Mouse (Mus musculus): Measurements from ENCODE around the gene Zfp691. TPM values are rescaled to one million over a fixed set of nuclear protein-coding genes. Genes with fewer than 3 reads are reported as not detected.
A peak's percentile ranks its signal among the peaks of the same experiment; 100 is the strongest.

Zfp691 gene
- polyA plus RNA-seq, 1 experiment from 2014 or later: 8.1 TPM

- H3K9me3 ChIP-seq (replicated peaks): no peaks in the 10 kb centered on the region
- no peak within 1 kb of the TSS for H3K4me3 ChIP-seq (replicated peaks)
- H3K9ac ChIP-seq: no peak within 1 kb of the TSS
- WGBS: 68% methylated on average over 6 of the region's 6 CpGs
- H3K27ac ChIP-seq (replicated peaks): no peak within 1 kb of the TSS
- H3K4me2 ChIP-seq (replicated peaks): no peak within 1 kb of the TSS
- no peaks in the 10 kb centered on the region for H3K36me3 ChIP-seq
- H3K27me3 ChIP-seq: 0 out of 2 replicates have a peak, but pooled peaks cover 3% of the 10 kb centered on the region
- no peak for ATAC-seq (ENCODE audit: insufficient number of reproducible peaks, low FRiP score, low TSS enrichment, low read depth)
- no peaks in the 10 kb centered on the region for H3K4me1 ChIP-seq
Measured at GRCm38 (mm10) chr4:119189864-119190263, 15.9 kb upstream of the Zfp691 start, which contains the start of gene Ermap. Ermap (minus strand) TSS chr4:119190011.

DNA sequence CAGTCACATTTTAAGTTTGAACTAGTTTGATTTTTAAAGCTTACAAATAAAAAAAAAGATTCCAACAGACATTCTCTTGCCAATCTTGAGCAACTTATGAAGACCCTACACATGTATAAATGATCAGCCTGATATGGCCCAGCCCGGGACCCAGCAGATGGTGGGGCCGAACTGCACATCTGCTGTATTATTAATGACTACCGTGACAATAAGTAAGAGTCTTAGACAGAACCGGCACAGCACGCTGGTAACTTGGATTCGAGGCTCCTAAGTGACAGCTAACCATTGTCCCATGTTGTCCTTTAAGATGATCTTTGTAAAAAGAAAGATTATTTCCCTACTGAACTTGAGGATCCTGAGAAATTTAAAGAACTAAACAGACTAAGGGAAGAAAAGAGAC is 15.4 kb upstream of the Zfp691 start:
- H3K9me3 ChIP-seq (replicated peaks): no peaks in the 10 kb centered on the region
- H3K4me2 ChIP-seq (replicated peaks): no peak overlapping the region
- no peak overlapping the region for H3K27ac ChIP-seq (replicated peaks)
- H3K4me3 ChIP-seq (replicated peaks): no peak overlapping the region
- ATAC-seq (ENCODE audit: insufficient number of reproducible peaks, low FRiP score, low TSS enrichment, low read depth): no peak
- 76% methylated on average over 6 of the region's 6 CpGs for WGBS
- H3K4me1 ChIP-seq: no peaks in the 10 kb centered on the region
- no peak overlapping the region for H3K9ac ChIP-seq
- H3K36me3 ChIP-seq: no peaks in the 10 kb centered on the region
- 0 out of 2 replicates have a peak, but pooled peaks cover 3% of the 10 kb centered on the region for H3K27me3 ChIP-seq

DNA sequence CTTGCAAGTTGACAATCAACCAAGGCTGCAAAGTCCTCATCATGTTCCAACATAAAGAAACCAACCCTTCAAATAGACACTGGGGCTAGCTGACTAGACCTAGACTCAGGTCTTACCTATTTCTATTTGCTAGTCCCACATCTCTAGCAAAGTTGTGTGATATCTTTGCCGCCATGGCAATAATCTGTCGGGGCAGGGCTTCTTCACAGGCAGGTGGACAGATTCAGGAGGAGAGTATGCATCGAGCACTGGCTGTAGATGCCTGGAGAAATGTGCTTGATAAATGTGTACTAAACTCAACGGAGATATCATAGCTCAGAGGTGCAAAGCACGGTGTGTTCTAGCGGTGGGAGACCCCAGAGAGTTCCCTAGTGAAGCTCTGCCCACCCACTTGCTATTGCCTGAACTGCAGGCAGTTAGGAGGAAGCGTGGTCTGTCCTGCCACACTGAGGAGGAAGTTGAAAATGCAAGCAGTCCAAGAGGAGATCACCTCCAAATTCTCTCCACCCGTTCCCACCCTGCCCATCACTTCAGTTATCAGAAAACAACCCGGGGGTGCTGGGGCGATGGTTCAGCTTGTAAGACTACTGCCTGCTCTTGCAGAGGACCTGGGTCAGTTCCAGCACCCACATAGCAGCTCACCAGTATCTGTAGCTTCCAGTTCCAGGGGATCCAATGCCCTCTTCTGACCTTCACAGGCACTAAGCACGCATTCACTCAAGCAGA is 14.2 kb upstream of the Zfp691 start:
- Histone ChIP-seq H3K27ac (replicated peaks) (no peak overlapping the region), H3K27me3 (0 out of 2 replicates have a peak, but pooled peaks cover 3% of the 10 kb centered on the region), H3K36me3 (no peaks in the 10 kb centered on the region), H3K4me1 (no peaks in the 10 kb centered on the region), H3K9me3 (replicated peaks) (no peaks in the 10 kb centered on the region), H3K4me3 (replicated peaks) (no peak overlapping the region), H3K9ac (no peak overlapping the region), H3K4me2 (replicated peaks) (no peak overlapping the region)
- WGBS: 54% methylated on average over 11 of the region's 11 CpGs
- ATAC-seq (ENCODE audit: insufficient number of reproducible peaks, low FRiP score, low TSS enrichment, low read depth): no peak

DNA sequence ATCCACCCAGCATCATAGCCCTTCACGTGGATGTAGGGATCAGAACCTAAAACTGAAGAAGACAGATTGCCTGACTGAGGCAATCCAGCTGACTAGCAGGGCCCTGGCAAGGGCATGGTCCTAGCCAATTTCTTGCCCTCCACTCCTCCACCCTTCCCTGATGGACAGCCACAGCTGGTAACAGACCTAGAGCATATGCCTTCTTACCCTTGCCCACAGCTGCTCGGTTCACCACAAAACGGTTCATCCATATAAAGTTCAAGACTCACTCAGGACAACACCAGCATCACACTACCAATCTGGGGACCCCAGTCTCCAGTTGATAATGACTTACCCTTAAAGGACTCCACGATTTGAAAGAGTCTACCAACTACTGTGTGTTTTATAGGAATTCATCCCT is 11.8 kb upstream of the Zfp691 start:
- no peak overlapping the region for H3K4me3 ChIP-seq (replicated peaks)
- no peak overlapping the region for H3K9ac ChIP-seq
- H3K9me3 ChIP-seq (replicated peaks): no peaks in the 10 kb centered on the region
- ATAC-seq (ENCODE audit: insufficient number of reproducible peaks, low FRiP score, low TSS enrichment, low read depth): no peak
- no peak overlapping the region for H3K4me2 ChIP-seq (replicated peaks)
- H3K27me3 ChIP-seq: 0 out of 2 replicates have a peak, but pooled peaks cover 3% of the 10 kb centered on the region
- no peaks in the 10 kb centered on the region for H3K4me1 ChIP-seq
- no peak overlapping the region for H3K27ac ChIP-seq (replicated peaks)
- 75% methylated on average over 4 of the region's 4 CpGs for WGBS
- H3K36me3 ChIP-seq: no peaks in the 10 kb centered on the region

GRCm38 (mm10) chr4:119183525-119183924 is 9.5 kb upstream of the Zfp691 start:
- ATAC-seq (ENCODE audit: insufficient number of reproducible peaks, low FRiP score, low TSS enrichment, low read depth): no peak
- H3K27me3 ChIP-seq: 0 out of 2 replicates have a peak, but pooled peaks cover 3% of the 10 kb centered on the region
- H3K9me3 ChIP-seq (replicated peaks): no peaks in the 10 kb centered on the region
- no peaks in the 10 kb centered on the region for H3K4me1 ChIP-seq
- H3K27ac ChIP-seq (replicated peaks): no peak overlapping the region
- WGBS: 54% methylated on average over 1 of the region's 1 CpGs
- H3K4me3 ChIP-seq (replicated peaks): no peak overlapping the region
- H3K36me3 ChIP-seq: no peaks in the 10 kb centered on the region
- H3K4me2 ChIP-seq (replicated peaks): no peak overlapping the region
- no peak overlapping the region for H3K9ac ChIP-seq

- Histone ChIP-seq H3K9me3 (replicated peaks) (no peaks in the 10 kb centered on the region), H3K27me3 (no peaks in the 10 kb centered on the region), H3K27ac (replicated peaks) (no peak overlapping the region), H3K4me1 (no peaks in the 10 kb centered on the region), H3K9ac (no peak overlapping the region), H3K36me3 (no peaks in the 10 kb centered on the region), H3K4me2 (replicated peaks) (no peak overlapping the region), H3K4me3 (replicated peaks) (no peak overlapping the region)
- ATAC-seq (ENCODE audit: insufficient number of reproducible peaks, low FRiP score, low TSS enrichment, low read depth): no peak
- WGBS: 74% methylated on average over 9 of the region's 9 CpGs
Measured at GRCm38 (mm10) chr4:119181456-119181855, 7.5 kb upstream of the Zfp691 start.

GRCm38 (mm10) chr4:119180133-119180707 is 6.2 kb upstream of the Zfp691 start:
- no peak for ATAC-seq (ENCODE audit: insufficient number of reproducible peaks, low FRiP score, low TSS enrichment, low read depth)
- no peak overlapping the region for H3K27ac ChIP-seq (replicated peaks)
- H3K4me3 ChIP-seq (replicated peaks): no peak overlapping the region
- no peak overlapping the region for H3K9ac ChIP-seq
- no peaks in the 10 kb centered on the region for H3K27me3 ChIP-seq
- H3K36me3 ChIP-seq: no peaks in the 10 kb centered on the region
- H3K4me2 ChIP-seq (replicated peaks): no peak overlapping the region
- H3K4me1 ChIP-seq: no peaks in the 10 kb centered on the region
- H3K9me3 ChIP-seq (replicated peaks): no peaks in the 10 kb centered on the region
- whole genome bisulfite sequencing: 51% methylated on average over 4 of the region's 4 CpGs

DNA sequence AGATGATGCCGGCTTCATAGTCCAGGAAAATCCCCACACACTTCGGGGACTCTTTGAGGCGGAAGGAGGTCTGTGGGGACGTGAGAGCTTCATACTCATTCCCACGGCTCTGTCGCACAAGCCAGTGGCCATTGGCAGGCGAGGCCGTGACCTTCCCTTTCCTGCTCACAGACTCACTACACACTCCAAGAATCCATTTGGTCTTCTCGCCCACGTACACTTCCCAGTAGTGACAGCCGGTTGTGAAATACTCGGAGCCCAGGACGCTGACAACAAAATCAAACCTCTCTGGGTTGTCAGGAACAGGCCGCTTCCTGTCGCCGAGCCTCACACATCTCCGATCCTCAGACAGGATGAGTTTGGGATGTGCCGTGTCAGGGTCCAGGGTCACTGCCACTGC is 4.3 kb upstream of the Zfp691 start:
- no peak overlapping the region for H3K27ac ChIP-seq (replicated peaks)
- ATAC-seq (ENCODE audit: insufficient number of reproducible peaks, low FRiP score, low TSS enrichment, low read depth): no peak
- 0 out of 2 replicates have a peak, but pooled peaks cover under 1% of the 10 kb centered on the region for H3K4me1 ChIP-seq
- no peaks in the 10 kb centered on the region for H3K27me3 ChIP-seq
- 67% methylated on average over 18 of the region's 18 CpGs for WGBS
- H3K4me3 ChIP-seq (replicated peaks): no peak overlapping the region
- H3K9me3 ChIP-seq (replicated peaks): no peaks in the 10 kb centered on the region
- H3K4me2 ChIP-seq (replicated peaks): no peak overlapping the region
- H3K9ac ChIP-seq: no peak overlapping the region
- H3K36me3 ChIP-seq: no peaks in the 10 kb centered on the region

GRCm38 (mm10) chr4:119177702-119178101 is 3.7 kb upstream of the Zfp691 start:
- Histone ChIP-seq H3K4me2 (replicated peaks) (no peak overlapping the region), H3K36me3 (no peaks in the 10 kb centered on the region), H3K4me1 (peaks cover 6% of the 10 kb centered on the region), H3K9me3 (replicated peaks) (no peaks in the 10 kb centered on the region), H3K9ac (no peak overlapping the region), H3K4me3 (replicated peaks) (no peak overlapping the region), H3K27me3 (no peaks in the 10 kb centered on the region), H3K27ac (replicated peaks) (no peak overlapping the region)
- 70% methylated on average over 5 of the region's 5 CpGs for WGBS
- ATAC-seq (ENCODE audit: insufficient number of reproducible peaks, low FRiP score, low TSS enrichment, low read depth): no peak

DNA sequence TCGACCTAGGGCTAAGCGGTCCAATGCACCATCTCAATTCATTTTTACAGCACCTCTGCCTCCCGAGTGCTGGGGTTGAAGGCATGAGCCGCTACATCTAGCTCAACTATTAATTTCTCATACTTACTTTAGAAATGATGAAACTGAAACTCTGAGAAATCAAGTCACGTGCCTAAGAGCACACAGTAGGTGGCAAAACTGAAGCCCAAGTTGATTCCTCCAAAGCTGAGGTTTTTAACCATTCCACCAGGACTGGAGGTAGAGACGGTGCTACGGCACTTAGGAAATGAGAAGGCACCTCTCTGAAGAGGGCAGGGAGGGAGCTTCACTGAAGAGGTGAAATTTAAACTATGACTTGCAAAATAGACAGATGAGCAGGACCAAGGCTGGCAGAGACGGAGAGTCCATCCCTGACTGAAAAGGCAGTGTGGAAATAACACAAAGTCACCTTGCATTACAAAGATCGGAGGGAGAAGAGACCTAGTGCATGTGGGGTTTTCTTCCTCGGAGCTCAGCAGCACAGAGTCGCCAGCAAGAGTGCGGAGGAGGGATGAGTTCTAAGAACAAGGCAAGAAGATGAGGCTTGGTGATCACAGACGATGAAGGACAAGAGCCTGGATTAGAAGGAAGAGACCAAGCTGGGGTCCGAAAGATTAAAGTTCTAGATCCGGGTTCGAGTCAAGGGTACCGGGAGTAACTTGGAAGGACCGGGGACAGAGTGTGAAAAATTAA is 910 bp downstream of the Zfp691 start:
- H3K4me2 ChIP-seq (replicated peaks): peak overlapping the region; percentile 60
- peaks cover 27% of the 10 kb centered on the region for H3K36me3 ChIP-seq
- peak overlapping the region; percentile 59 for H3K9ac ChIP-seq
- H3K9me3 ChIP-seq (replicated peaks): no peaks in the 10 kb centered on the region
- H3K4me1 ChIP-seq: peaks cover 17% of the 10 kb centered on the region
- H3K27ac ChIP-seq (replicated peaks): no peak overlapping the region
- no peak for ATAC-seq (ENCODE audit: insufficient number of reproducible peaks, low FRiP score, low TSS enrichment, low read depth)
- 34% methylated on average over 18 of the region's 18 CpGs for WGBS
- H3K4me3 ChIP-seq (replicated peaks): peak overlapping the region; percentile 75
- H3K27me3 ChIP-seq: no peaks in the 10 kb centered on the region

- H3K9me3 ChIP-seq (replicated peaks): no peaks in the 10 kb centered on the region
- H3K27me3 ChIP-seq: no peaks in the 10 kb centered on the region
- peaks cover 10% of the 10 kb centered on the region for H3K4me1 ChIP-seq
- H3K36me3 ChIP-seq: peaks cover 27% of the 10 kb centered on the region
- no peak overlapping the region for H3K9ac ChIP-seq
- no peak overlapping the region for H3K4me3 ChIP-seq (replicated peaks)
- WGBS: 5% methylated on average over 4 of the region's 4 CpGs
- H3K27ac ChIP-seq (replicated peaks): no peak overlapping the region
- ATAC-seq (ENCODE audit: insufficient number of reproducible peaks, low FRiP score, low TSS enrichment, low read depth): no peak
- no peak overlapping the region for H3K4me2 ChIP-seq (replicated peaks)
Measured at GRCm38 (mm10) chr4:119167663-119168062, 6.3 kb downstream of the Zfp691 start.
